Mouse (Mus musculus) neutrophil, adult 5-6 weeks (primary cell): ENCODE results near the gene Med25. TPM values are rescaled to one million over a fixed set of nuclear protein-coding genes. Genes with fewer than 3 reads are reported as not detected.
"Not testable (repeated sequence)": the region's sequence is repeated elsewhere in the genome, so short reads cannot be mapped to it uniquely, and the experiment has no call there.

Experiments used
- ATAC-seq: fragments of 151-379, 151-347 bp; 2 replicates; pipeline ENCODE4 v1.8.0; 2017; ENCODE audit warnings: mild to moderate bottlenecking, moderate TSS enrichment; ENCODE audit not compliant: insufficient number of reproducible peaks, poor library complexity, low FRiP score, severe bottlenecking; ENCODE audit errors: extremely low read depth
- total RNA-seq: library from RNA; stranded (forward); fragments of 200-1000 nt; gene quantifications from 2 replicates; pipeline ENCODE4 v1.2.3, GENCODE M21; 2017

The Med25 gene
- total RNA-seq, 1 experiment from 2014 or later: 26.8 TPM

DNA sequence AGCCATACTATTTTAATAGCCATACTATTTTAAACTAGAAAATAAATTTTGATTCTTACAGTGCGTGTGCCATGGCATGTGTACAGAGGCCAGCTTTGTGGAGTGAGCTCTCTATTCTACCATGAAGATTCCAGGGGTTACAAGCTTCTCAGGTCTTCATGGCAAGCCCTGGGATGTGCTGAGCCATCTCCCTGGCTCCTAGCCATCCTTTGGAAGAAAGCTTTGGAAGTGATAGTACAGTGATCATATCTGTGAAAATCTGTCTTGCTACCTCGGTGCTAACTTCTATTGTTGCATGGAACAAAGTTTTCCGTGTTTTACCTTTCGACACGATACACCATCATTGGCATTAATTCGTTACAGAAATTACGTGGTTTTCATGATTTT is 2.7 kb upstream of the Med25 start:
- ATAC-seq: no peak

DNA sequence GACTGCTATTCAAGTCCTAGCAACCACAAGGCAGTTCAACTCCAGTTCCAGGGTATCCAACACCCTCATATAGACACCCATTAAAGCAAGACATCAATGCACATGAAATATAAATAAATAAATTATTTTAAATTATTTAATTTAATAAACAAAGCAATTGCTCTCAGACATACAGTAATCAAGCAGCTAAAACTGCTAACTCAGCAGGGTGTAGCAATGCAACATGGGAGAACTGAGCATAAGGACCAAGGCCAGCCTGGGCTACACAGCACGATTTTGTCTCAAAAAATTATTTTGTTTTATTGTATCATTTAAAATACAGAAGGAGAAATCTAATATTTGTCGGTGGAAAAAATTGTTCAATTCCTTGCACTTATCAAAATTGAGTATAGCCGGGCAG is 1.7 kb upstream of the Med25 start:
- ATAC-seq: no peak

DNA sequence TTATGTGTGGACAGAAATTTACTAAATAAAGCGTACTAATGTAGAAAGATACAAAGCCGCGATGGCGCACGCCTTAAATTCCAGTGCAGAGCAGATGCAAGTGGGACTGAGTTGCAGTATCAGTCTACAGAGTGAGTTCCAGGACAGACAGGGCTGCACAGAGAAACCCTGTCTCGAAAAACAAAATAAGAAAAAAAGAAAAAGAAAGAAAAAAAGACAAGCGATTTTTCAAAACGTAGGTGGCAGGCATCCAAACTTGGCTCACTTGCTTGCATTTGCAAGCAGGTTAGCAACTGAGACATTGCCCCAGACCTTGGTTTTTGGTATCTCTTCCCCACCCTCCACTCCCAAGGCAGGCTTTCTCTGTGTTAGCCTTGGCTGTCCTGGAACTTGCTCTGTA is 685 bp upstream of the Med25 start:
- ATAC-seq: no peak

DNA sequence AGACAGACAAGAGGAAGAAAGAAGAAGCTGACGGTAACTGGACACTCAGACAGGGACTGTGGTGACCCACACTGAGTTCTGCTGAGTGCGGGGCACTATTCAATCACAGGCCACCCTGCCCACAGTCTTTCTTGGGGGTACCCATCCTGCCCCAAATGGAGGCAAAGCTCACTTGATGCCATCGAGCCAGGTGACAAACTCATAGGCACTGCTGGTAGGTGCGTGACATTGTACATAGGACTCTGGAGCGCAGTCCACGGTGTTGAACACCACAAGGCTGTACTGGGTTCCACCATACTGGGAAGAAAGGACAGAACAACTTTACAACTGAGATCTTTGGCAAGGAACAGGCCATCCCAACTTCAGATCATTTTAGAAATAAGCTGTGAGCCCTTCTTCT is 901 bp downstream of the Med25 start:
- ATAC-seq: no peak

DNA sequence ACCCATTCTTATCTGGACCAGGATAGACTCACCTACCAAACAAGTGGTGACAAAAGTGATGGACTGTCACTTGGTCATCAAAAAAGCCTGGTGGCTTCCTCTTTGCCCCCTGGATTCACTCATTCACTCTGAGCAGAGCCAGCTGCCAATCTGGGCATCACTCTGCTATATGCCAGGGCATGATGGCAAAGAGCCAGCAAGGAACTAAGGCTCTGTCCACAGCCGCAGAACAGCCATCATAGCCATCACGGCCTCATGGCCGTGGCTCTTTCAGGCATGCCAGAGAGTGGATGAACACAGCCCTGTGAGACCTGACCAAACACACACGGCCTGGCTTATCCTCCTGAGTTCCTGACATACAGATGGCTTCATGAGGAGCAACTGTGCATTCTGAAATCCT is 1.8 kb downstream of the Med25 start:
- no peak for ATAC-seq

DNA sequence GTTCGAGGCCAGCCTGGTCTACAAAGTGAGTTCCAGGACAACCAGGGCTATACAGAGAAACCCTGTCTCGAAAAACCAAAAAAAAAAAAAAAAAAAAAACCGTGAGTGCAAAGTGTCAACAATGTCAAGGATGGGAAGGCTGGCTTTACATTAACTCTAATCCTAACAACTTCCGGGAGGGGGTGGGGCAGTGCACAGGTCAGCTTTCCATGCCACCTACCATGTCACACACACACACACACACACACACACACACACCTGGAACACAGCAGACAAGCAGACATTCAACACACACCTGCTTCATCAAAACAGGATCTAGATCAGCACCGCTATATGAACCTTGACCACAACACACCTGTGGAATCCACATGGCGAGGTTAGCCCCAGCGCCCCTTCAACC is 2.3 kb downstream of the Med25 start:
- no peak for ATAC-seq

DNA sequence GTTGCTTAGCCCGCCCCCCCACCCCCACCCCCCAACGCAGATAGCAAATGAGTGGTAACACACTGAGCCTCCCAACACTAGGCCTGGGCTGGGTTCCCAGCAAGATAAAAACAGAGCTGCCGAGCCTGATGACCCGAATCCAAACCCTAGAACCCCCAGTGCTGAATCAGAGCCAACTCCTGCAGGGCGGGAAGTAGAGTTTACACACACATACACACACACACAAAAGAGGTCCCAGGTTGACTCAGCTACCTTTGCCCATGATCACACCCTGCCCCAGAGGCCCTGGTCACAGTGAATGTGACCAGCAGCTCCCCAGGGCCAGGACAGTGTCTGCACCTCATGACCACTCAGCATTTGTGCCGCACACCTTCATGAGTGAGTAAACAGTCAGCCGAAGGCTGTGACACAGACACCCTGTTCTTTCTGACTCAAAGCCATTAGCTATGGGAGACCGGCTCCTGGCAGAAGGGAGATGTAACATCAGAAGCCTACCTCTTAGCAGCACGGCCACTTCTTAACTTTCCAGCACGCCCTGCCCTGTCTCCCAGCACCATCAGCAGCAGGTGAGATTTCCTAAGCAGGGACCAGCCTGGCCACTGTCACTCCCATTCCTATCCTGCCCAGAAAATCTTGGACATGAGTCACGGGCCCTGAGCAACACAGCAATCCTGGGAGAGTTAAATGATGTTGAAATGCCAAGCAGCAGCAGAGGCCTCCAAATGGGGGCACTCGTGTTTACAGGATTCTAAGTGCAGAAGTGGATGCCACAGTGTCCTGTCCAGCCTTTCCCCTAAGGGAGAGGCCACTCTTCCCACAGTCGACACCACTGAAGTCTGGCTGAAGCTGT is 4.0 kb downstream of the Med25 start:
- ATAC-seq: no peak

DNA sequence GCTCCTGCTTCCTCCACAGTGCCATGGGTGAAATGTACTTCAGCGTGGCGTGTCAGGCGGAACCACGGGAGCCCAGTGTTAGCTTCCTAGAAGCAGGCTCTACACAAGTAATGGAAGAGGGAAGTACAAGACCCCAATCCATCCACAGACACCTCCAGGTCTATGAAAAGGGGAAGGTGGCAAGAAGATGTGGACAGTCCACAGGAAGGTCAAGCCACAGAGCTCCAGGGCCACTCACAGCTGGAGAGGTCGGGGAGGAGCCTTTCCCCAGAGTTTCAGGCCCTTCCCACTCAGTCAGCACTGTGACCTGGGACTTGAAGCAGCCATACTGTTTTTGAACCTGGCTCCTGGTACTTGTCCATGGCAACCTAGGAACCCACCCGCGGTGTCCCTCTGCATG is 5.5 kb downstream of the Med25 start:
- ATAC-seq: peak; percentile 33; the same call in 1 of the 2 replicates

DNA sequence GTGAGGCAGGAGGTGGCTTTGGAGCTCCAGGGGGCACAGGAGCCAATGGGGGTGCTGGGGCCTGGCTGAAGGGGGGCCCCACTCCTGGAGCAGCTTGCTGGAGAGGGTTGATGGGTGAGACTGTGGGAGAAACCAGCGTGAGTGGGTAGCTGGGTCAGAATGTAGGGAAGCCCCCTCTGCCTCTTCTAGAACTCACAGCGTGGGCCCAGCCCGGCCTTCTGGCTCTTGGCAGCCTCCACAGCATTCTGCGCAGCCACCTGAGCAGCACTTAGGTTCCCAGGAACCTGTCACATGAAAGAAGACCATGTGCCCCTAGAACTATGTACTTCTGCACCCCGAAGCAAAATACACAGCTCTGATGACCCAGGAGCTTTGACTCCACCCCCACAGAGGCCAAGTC is 7.9 kb downstream of the Med25 start:
- ATAC-seq: no peak

DNA sequence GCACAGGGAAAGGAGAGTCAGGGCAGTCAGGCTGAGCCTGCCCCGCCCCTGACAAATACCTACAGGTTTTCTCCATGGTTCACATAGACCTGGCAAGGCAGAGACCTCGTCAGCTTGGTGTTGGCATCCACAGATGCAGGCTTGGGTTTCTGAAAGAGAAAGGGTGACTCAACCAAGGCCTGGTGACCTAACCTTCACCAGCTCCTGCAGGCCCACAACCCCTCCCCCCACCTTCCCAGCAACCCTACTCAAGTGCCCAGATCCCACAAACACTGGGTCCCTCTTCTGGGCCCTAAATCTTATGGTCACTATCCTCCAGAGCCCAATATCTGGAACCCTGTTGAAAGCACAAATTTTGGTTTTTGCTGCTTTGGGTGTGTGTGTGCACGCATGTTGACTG is 9.5 kb downstream of the Med25 start:
- no peak for ATAC-seq

DNA sequence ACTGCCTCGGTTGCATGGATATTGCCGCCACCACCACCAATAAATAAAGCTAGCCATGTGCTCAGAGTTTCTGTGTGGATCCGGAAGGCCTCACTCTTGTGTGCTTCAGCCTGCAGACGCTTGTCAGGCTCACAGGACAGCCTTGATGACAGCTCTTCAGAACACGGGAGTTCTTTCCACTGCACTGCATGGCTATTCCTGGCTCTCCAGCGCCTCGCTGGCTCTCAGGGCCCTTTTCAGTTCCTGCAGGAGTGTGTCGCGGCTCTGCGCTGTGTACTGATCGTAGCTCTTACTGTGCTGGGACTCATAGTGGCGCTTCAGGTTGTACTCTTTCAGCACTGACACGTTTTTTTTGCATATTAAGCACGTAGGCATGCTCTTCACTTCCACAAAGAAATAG is 14.7 kb downstream of the Med25 start:
- no peak for ATAC-seq

DNA sequence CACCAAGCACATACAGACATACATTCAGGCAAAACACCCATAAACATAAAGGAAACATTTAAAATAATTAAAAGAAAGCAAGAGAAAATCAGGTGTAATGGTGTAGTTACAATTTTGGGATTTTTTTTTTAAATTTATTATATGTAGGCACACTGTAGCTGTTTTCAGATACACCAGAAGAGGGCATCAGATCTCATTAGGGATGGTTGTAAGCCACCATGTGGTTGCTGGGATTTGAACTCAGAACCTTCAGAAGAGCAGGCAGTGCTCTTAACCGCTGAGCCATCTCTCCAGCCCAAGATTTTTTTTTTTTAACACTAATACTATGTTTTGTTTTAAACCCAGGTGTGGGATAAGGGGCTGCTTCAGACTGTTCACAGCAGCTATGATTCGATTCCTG is 20.7 kb downstream of the Med25 start:
- ATAC-seq: not testable (repeated sequence)

DNA sequence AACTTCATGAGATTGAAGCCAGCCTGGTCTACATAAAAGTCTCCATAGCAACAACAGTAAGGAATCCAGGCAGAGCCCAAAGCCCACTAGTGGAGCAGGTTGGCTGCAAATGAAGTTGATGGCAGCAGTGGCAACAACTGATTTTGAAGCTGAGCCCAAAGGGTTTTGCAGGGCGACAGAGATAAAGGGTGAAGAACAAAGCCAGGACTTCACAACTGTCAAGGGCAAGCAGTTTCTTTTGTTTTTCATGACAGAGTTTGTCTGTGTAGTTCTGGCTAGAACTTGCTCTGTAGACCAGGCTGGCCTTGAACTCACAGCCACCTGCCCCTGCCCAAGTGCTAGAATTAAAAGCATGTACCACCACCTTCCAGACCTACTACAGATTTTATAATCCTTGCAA is 21.3 kb downstream of the Med25 start:
- no peak for ATAC-seq

DNA sequence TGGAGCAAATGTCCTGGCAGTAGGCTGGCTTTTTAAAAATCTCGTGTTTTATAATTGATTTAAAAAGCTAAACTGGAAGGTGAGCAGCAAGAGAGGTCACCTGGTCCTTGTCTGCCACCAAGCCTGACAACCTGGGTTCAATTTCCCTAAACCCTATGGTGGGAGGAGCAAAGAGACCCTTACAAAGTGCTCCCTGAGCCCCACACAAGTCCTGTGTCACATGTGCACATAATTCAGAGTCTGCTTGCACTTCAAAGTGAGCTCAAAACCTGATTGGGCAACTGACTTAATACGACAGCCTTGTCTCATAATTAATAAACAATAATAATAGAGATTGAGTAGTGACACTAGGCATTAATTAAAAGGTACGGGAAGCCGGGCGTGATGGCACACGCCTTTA is 21.9 kb downstream of the Med25 start:
- no peak for ATAC-seq

DNA sequence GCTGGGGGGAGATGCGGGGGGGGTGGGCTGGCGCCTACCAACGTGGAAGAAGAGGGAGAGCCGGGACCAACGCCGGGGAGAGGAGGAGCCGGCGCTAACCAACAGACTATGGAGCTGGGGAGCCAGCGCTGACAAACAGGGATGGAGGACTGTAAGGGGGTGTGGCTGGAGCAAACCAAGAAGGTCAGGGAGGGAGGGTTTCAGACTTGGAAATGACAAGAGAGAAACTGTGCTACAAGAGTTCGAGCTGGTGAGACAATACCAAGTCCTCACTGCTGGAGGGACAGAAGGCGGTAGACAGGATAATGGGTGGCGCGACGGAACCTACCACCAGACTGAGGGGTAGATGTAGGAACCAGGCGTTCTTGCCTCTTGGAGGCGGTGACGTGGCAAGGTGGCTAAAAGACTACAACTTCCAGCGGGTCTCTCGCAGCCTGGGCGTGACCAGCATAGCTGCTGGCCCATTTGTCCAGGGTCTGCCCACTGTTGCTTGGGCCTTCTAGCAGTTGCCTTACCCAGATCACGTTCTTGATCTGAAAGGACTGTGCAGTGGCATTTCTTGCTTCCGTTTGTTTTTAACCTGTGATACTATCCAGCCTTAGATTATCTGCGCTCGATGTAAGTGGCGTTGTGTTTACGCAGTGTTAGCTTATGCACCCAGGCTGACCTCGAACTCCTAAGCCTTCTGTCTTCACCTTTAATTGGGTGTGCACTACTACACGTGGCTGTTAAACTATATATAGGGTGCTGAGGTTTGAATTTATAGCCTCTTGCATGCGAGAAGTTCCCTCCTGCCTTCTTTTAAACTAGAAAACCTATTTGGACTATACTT is 22.6 kb downstream of the Med25 start, which contains the start of gene Ptov1:
Gene Ptov1, minus strand, starts transcription at position 92 of the 832 bp plus-strand sequence.
- ATAC-seq: peak; percentile 73

DNA sequence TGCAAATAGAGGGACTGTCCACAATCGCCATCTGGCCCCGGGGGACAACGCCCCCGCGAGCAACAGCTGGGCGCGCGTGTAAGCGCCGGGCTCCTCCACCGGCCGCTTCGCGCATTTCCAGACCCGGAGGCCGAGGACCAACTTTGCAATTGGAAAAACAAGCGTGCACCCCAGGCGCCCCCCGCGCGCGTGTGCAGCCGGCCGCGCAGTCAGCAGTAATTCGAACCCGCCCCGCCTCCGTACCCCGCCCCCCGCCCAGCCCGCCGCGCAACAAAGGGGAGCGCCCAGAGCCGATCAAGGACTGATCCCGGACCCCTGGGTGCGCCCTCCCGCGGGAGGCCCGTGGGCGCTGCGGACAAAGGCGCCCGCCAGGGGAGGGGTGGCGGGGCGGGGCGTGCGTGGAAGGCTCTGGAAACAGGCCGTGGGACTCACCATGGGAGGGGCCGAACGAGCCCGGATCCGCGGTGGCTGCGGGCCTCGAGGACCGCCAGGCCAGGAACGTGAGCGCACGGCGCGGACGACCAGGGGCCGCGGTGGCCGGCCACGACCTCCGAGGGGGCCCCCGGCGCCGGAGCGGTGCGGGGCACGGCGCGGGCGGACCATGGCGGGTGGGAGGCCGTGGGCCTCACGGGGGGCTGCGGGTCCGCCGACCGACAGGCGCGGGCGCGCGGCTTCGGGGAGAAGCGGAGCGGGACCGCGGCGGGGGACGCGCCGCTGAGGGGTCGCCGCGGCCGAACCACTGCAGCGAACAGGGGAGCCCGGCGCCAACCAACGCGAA is 23.4 kb downstream of the Med25 start:
- no peak for ATAC-seq

DNA sequence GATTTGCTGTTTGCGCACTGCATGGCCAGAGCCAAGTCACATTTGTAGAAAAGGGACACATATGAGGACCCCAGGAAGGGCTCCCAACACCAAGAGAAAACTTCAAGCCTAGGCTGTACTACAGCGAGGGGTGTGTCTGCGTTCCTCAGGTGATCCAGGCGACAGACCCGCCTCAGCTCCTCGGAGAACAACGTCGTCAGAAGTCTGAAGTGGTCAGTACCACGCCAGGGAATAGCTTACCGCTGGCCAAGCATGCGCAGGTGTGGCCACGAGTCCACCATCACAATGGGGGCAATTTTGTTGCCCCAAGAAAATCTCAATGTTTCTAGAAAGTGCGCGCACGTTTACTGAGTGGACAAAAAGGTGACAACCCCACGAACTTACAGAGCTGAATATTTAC is 24.0 kb downstream of the Med25 start:
- no peak for ATAC-seq

DNA sequence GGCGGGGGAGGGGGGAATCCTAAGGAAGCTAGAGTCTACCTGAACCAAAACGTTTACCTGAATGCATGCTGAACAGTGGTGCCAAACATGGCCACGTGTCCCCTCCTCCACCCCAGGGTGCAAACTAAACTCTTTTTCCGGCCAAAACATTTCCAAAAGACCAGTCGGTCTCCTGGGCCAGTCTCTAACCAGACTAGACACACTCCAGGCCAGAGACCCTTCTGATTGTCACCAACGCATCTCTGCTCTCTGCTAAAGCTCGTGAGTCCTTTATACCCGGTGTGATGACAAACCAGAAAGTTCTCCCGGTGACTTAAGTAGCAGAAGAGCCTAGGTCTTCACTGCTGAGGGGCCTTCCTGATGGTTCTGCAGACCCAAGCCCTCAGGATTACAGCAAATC is 24.7 kb downstream of the Med25 start:
- no peak for ATAC-seq

DNA sequence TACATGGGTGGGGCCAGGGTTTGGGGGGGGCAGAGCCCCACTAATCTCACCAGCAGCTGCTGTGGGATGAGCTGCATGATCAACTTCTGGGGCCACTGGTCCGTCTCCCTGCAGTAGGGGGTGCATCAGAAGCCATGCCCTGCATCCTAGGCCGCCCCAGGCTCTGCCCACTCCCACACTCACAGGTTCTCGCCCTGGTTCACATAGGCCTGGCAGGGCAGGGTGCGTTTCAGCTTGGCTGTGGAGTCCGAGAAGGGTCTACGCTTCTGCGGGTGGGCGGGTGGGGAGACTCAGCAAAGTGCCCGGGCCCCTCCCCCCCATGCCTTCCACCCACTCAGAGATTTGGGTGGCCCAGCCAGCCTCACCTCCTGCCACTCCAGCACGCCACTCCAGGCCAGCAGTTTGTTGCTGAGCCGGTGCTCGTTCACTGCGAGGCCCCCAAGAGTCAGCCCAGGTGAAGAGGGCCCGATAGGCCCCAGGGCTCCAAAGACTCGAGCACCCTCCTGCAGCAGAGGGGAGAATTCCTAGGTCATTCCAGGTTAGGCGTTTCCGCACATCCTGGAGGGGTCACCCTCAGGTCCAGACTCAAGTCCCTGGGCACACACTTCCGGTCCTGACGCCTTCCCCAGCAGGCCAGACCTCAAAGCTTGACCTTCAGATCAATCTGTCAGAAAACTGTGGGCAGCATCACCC is 25.4 kb downstream of the Med25 start:
- no peak for ATAC-seq
